Mouse (Mus musculus) v-Abl transformed pro-B cells (cell line): Measurements from ENCODE around the gene Ccdc92.

Experiments
- in situ Hi-C, 2 experiments: fragments of 400-800 bp; cut with MboI; formaldehyde crosslinking; loops; one replicate each; pipeline ENCODE4 v1.15.1; 2025; ENCODE audit not compliant: unreplicated experiment in 2 of 2

Ccdc92 gene

DNA sequence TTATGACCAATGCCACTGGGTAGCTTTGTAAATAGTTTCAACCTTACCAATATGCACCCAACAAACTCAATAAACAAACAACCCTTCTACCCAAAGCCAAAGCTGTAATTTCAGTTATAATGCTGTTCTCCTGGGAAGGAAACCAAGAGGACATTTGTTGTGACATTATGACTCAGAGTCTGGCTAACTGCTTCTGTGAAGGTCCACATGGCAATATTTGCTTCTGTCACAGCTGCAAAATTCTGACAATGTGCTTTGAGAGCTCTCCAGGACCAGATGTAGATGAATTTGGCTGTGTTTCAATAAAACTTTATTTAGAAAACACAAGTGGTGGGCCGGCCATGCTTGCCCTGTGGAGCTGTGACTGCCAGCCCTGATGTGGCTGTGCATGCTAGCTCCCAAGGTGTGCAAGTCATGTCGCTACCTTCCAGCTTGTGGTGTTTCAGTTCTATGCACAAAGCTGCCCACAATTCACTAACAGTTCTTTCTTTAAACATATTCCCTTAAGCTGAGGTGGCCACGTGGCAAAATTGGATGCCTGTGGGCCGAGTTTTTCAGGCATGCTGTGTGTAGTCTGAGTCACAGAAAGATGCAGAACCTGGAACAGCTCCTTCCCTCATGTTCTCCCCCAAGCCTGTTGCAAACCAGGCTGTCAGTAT is 52.4 kb downstream of the Ccdc92 start:
- in situ Hi-C loops: no loop called here

DNA sequence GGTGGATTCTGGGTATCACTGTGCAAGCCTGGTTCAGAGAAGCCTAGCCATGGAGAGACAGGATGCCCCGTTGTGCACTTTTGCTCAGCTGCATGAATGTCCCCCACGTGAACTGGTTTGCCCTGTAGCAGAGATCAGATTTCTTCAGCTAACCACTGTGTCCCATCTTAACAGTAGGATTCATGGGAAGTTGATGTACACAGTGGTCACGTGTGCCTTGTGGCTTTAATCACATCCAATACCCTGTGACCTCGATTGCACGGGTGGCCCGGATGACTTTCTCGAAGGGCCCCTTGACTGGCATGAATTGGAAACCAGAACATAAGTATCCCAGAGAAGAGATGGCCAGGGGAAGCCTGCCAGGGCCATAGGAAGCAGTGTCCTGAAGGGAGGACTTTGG is 70.1 kb downstream of the Ccdc92 start:
- in situ Hi-C loops: no loop called here

DNA sequence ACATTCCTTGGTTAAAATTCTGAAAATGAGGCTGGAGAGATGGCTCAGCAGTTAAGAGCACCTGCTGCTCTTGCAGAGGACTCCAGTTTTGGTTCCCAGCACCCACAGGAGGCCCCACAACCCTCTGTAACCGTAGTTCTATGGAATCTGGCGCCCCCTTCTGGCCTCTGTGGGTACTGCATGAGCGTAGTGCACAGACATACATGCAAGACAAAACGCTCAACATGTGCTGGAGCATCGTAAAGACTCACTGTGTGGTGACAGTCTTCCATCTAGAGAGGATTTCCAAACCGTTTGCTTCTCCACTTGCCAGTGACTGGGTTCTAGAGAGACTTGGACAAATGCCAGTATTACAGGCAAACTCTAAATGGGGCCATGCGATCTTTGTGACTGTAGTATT is 76.6 kb downstream of the Ccdc92 start:
- in situ Hi-C loops: no loop called here
